Mouse (Mus musculus) myocyte (in vitro differentiated cells): ENCODE results near the gene Foxg1.

Experiments used
- MAX ChIP-seq: IDR thresholded peaks from one replicate; pipeline ENCODE4 v1.6.1; 2011; ENCODE audit warnings: low read depth, mild to moderate bottlenecking, control low read depth
- MYOD1 ChIP-seq, 3 experiments: IDR thresholded peaks; one replicate each; pipeline ENCODE4 v1.6.1; 2011; ENCODE audit warnings: control low read depth in 2 of 3, low read depth in 2 of 3, mild to moderate bottlenecking in 2 of 3, moderate library complexity in 1 of 3; ENCODE audit not compliant: insufficient read length in 2 of 3, control insufficient read depth in 1 of 3
- MYOG ChIP-seq, 3 experiments: IDR thresholded peaks; one replicate each; pipeline ENCODE4 v1.6.1; 2011; ENCODE audit warnings: control low read depth in 2 of 3, low read depth in 2 of 3, mild to moderate bottlenecking in 2 of 3; ENCODE audit not compliant: insufficient read length in 2 of 3, control insufficient read depth in 1 of 3, insufficient read depth in 1 of 3
- POLR2A ChIP-seq: IDR thresholded peaks from one replicate; pipeline ENCODE4 v1.6.1; 2011; ENCODE audit warnings: low read depth, mild to moderate bottlenecking, control low read depth, moderate library complexity; ENCODE audit not compliant: insufficient read length
- POLR2AphosphoS2 ChIP-seq: IDR thresholded peaks from one replicate; pipeline ENCODE4 v1.6.1; 2011; ENCODE audit warnings: low read depth, control low read depth; ENCODE audit not compliant: insufficient read length
- TCF3 ChIP-seq: IDR thresholded peaks from one replicate; pipeline ENCODE4 v1.6.1; 2011; ENCODE audit warnings: low read depth, control low read depth; ENCODE audit not compliant: insufficient read length

GRCm38 (mm10) chr12:49401796-49402130 is 19.3 kb downstream of the Foxg1 start:
- no peak for TF ChIP-seq POLR2A
- TF ChIP-seq MAX, result no peak
- TF ChIP-seq MYOG (IDR thresholded peaks at IDR 0.05; ENCODE audit: control insufficient read depth in 1 of 3, insufficient read depth in 1 of 3, insufficient read length in 2 of 3, low read depth in 2 of 3), result no peak
- no peak for TF ChIP-seq MYOD1 (IDR thresholded peaks at IDR 0.05; ENCODE audit: control insufficient read depth in 1 of 3, insufficient read length in 2 of 3, low read depth in 2 of 3)
- TF ChIP-seq TCF3, result no peak
- no peak for TF ChIP-seq POLR2AphosphoS2
